In the genomic region with DNA sequence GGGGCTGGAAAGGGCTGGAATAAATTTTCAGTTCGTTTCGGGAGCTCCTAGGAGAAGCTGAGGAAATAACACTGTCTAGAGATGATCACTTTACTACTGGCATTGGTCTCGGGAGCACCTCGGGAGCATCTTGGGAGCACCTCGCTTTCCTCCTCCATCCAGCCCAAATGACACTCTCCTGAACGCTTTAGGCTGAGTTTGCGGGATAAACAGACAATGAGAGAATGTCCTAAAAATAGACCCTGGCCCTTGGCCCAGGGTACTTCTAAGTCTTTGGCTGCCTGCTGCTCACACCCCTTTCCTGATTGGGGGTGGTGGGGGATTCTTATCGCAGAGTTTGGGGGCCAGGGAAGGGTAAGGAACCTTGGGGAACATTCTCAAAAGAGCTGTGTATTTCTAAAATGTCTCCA, we compare ENCODE assay signal across 8 mouse cellular contexts. TPM values are rescaled to one million over a fixed set of nuclear protein-coding genes. Genes with fewer than 3 reads are reported as not detected.
DNase-seq lines count a peak whose midpoint lies in the region; ATAC-seq lines count a peak whose summit lies in the region.

No protein-coding gene starts in this region.

- H3K4me3 ChIP-seq in embryonic facial prominence, embryonic 11.5 days (ENCODE audit: low read depth, low read length): peak overlapping the region; percentile 83
- H3K4me3 ChIP-seq in limb, embryonic 13.5 days: peak overlapping the region; percentile 92
- H3K4me3 ChIP-seq in midbrain, embryonic 14.5 days (replicated peaks; ENCODE audit: low read depth, low read length): peak overlapping the region; percentile 71

- peak overlapping the region; percentile 91; the same call in 1 of the 2 replicates for H3K9ac ChIP-seq in embryonic facial prominence, embryonic 11.5 days (replicated peaks; ENCODE audit: low read length)
- H3K9ac ChIP-seq in limb, embryonic 13.5 days: peak overlapping the region; percentile 88; the same call in 1 of the 2 replicates
- peak overlapping the region; percentile 75; the same call in 1 of the 2 replicates for H3K9ac ChIP-seq in midbrain, embryonic 14.5 days (replicated peaks; ENCODE audit: low read length)

- H3K27ac ChIP-seq in embryonic facial prominence, embryonic 11.5 days (replicated peaks; ENCODE audit: low read depth, low read length): peak overlapping the region; percentile 81; the same call in 1 of the 2 replicates
- peak overlapping the region; percentile 90 for H3K27ac ChIP-seq in limb, embryonic 13.5 days
- peak overlapping the region; percentile 83 for H3K27ac ChIP-seq in midbrain, embryonic 14.5 days (replicated peaks; ENCODE audit: low read depth, low read length)

- DNase-seq in 3T3-L1 (ENCODE audit: low read depth, low spot score): peak; percentile 81
- no peak for DNase-seq in embryonic facial prominence, embryonic 11.5 days (ENCODE audit: low spot score)
- DNase-seq in heart, postnatal 36 days: peak; percentile 63 to 72
- DNase-seq in midbrain, embryonic 14.5 days: no peak
- no peak for DNase-seq in B cell, adult 2 months
- no peak for DNase-seq in embryo, embryonic 9.5 days (ENCODE audit: extremely low spot score)

- H3K9me3 ChIP-seq in embryonic facial prominence, embryonic 11.5 days (replicated peaks; ENCODE audit: control insufficient read depth, low read length): no peaks in the 10 kb centered on the region
- no peaks in the 10 kb centered on the region for H3K9me3 ChIP-seq in limb, embryonic 13.5 days
- no peaks in the 10 kb centered on the region for H3K9me3 ChIP-seq in midbrain, embryonic 14.5 days (ENCODE audit: control insufficient read depth, low read length)

- no peaks in the 10 kb centered on the region for H3K27me3 ChIP-seq in embryonic facial prominence, embryonic 11.5 days (ENCODE audit: control insufficient read depth, insufficient read depth, low read length)
- H3K27me3 ChIP-seq in limb, embryonic 13.5 days: no peaks in the 10 kb centered on the region
- H3K27me3 ChIP-seq in midbrain, embryonic 14.5 days (ENCODE audit: control insufficient read depth, insufficient read depth, low read length): no peaks in the 10 kb centered on the region

- no peaks in the 10 kb centered on the region for H3K36me3 ChIP-seq in embryonic facial prominence, embryonic 11.5 days (replicated peaks; ENCODE audit: control insufficient read depth, insufficient read depth, low read depth, low read length)
- no peaks in the 10 kb centered on the region for H3K36me3 ChIP-seq in limb, embryonic 13.5 days
- no peaks in the 10 kb centered on the region for H3K36me3 ChIP-seq in midbrain, embryonic 14.5 days (ENCODE audit: control insufficient read depth, insufficient read depth, low read length)

- no peaks in the 10 kb centered on the region; the same call in 1 of the 2 replicates for H3K4me1 ChIP-seq in embryonic facial prominence, embryonic 11.5 days (ENCODE audit: control insufficient read depth, insufficient read depth, low read length)
- peaks cover 36% of the 10 kb centered on the region for H3K4me1 ChIP-seq in limb, embryonic 13.5 days
- peaks cover 22% of the 10 kb centered on the region for H3K4me1 ChIP-seq in midbrain, embryonic 14.5 days (ENCODE audit: control insufficient read depth, insufficient read depth, low read length)

- intact Hi-C loops in heart, postnatal 36 days (cut with DNase I): loop anchor here (2.0 kb wide), 1 partner anchor 33 kb away; no protein-coding TSS in a partner anchor

- H3K4me2 ChIP-seq in embryonic facial prominence, embryonic 11.5 days (ENCODE audit: low read depth, low read length): peak overlapping the region; percentile 42
- peak overlapping the region; percentile 86 for H3K4me2 ChIP-seq in limb, embryonic 13.5 days (replicated peaks)
- H3K4me2 ChIP-seq in midbrain, embryonic 14.5 days (ENCODE audit: low read length): peak overlapping the region; percentile 88

- WGBS in embryonic facial prominence, embryonic 11.5 days: 6% methylated on average over 8 of the region's 8 CpGs
- WGBS in limb, embryonic 13.5 days: 1% methylated on average over 8 of the region's 8 CpGs
- WGBS in midbrain, embryonic 14.5 days: 9% methylated on average over 8 of the region's 8 CpGs

- ATAC-seq in embryonic facial prominence, embryonic 11.5 days (replicated peaks; ENCODE audit: insufficient number of reproducible peaks, low FRiP score, low TSS enrichment, low read depth): no peak
- ATAC-seq in limb, embryonic 13.5 days (ENCODE audit: low FRiP score, low read depth): no peak
- 0 out of 2 replicates have a peak, but pooled peaks have one; percentile 1 for ATAC-seq in midbrain, embryonic 14.5 days (ENCODE audit: low FRiP score, low TSS enrichment)
- no peak for ATAC-seq in CD4-positive, CD25-positive, alpha-beta regulatory T cell, adult 4 months

RNA-seq across cellular contexts. Expression of gene Itprip, which starts 0.9 kb away (rescaled TPM):
- 10.4 and 12.3 TPM in 2 replicates for polyA plus RNA-seq in embryonic facial prominence, embryonic 11.5 days (2014; fragmentation: Nextera tagmentation; extraction: Ambion mirVana)
- 10 to 100 TPM in 1 of 2 experiments, 1 to 10 TPM in 1; 9.9 to 15.1 TPM for total RNA-seq in heart, postnatal 36 days (2021)
- 24.3 and 26.6 TPM in 2 replicates for polyA plus RNA-seq in limb, embryonic 13.5 days (2015; fragmentation: Nextera tagmentation; extraction: Ambion mirVana)
- polyA plus RNA-seq in midbrain, embryonic 14.5 days (2014; fragmentation: Nextera tagmentation; extraction: Ambion mirVana): 3.4 and 5.2 TPM in 2 replicates
- 10 to 100 TPM; 10.5 to 12.7 TPM for polyA plus RNA-seq in CD4-positive, CD25-positive, alpha-beta regulatory T cell, adult 4 months (2017; shearing (Covaris generic))

RNA-seq across cellular contexts. Expression of gene Cfap43, which starts 0.9 kb away (rescaled TPM):
- polyA plus RNA-seq in embryonic facial prominence, embryonic 11.5 days (2014; fragmentation: Nextera tagmentation; extraction: Ambion mirVana): 0.06 TPM in 1 of 2 replicates, not detected in the other
- not detected for total RNA-seq in heart, postnatal 36 days (2021)
- polyA plus RNA-seq in limb, embryonic 13.5 days (2015; fragmentation: Nextera tagmentation; extraction: Ambion mirVana): 0.08 and 0.09 TPM in 2 replicates
- polyA plus RNA-seq in midbrain, embryonic 14.5 days (2014; fragmentation: Nextera tagmentation; extraction: Ambion mirVana): 0.47 and 0.77 TPM in 2 replicates
- polyA plus RNA-seq in CD4-positive, CD25-positive, alpha-beta regulatory T cell, adult 4 months (2017; shearing (Covaris generic)): under 1 TPM; 0.10 to 0.75 TPM

RNA-seq across cellular contexts. Expression of gene Cfap58, which starts 17.5 kb away (rescaled TPM):
- polyA plus RNA-seq in embryonic facial prominence, embryonic 11.5 days (2014; fragmentation: Nextera tagmentation; extraction: Ambion mirVana): 0.10 TPM in 1 of 2 replicates, not detected in the other
- total RNA-seq in heart, postnatal 36 days (2021): 1 to 10 TPM; 2.1 to 2.2 TPM
- polyA plus RNA-seq in limb, embryonic 13.5 days (2015; fragmentation: Nextera tagmentation; extraction: Ambion mirVana): 0.05 TPM in 1 of 2 replicates, not detected in the other
- polyA plus RNA-seq in midbrain, embryonic 14.5 days (2014; fragmentation: Nextera tagmentation; extraction: Ambion mirVana): 0.47 and 0.89 TPM in 2 replicates
- not detected for polyA plus RNA-seq in CD4-positive, CD25-positive, alpha-beta regulatory T cell, adult 4 months (2017; shearing (Covaris generic))

RNA-seq across cellular contexts. Expression of gene Gsto2, which starts 54.6 kb away (rescaled TPM):
- polyA plus RNA-seq in embryonic facial prominence, embryonic 11.5 days (2014; fragmentation: Nextera tagmentation; extraction: Ambion mirVana): 0.77 and 1.3 TPM in 2 replicates
- 1 to 10 TPM; 2.1 to 2.3 TPM for total RNA-seq in heart, postnatal 36 days (2021)
- 1.3 and 1.7 TPM in 2 replicates for polyA plus RNA-seq in limb, embryonic 13.5 days (2015; fragmentation: Nextera tagmentation; extraction: Ambion mirVana)
- polyA plus RNA-seq in midbrain, embryonic 14.5 days (2014; fragmentation: Nextera tagmentation; extraction: Ambion mirVana): 1.0 and 1.2 TPM in 2 replicates
- polyA plus RNA-seq in CD4-positive, CD25-positive, alpha-beta regulatory T cell, adult 4 months (2017; shearing (Covaris generic)): under 1 TPM in 1 of 2 experiments, not detected in 1; 0.95 TPM

Comparison
In these comparisons a context has a peak if more than half of its experiments do, and no peak if none do; other contexts are left out.
1. DNase-seq: peak in 3T3-L1 (single experiment) and heart, postnatal 36 days (2 of 2); none in embryonic facial prominence, embryonic 11.5 days (single experiment), midbrain, embryonic 14.5 days (single experiment), B cell, adult 2 months (0 of 2) and embryo, embryonic 9.5 days (single experiment).
2. Peak in every context shown above with its lines, with median percentiles within 50 percentile points of each other: H3K27ac ChIP-seq, H3K4me2 ChIP-seq, H3K4me3 ChIP-seq and H3K9ac ChIP-seq.